Mouse (Mus musculus) neural tube, embryonic 11.5 days (tissue): ENCODE data around the gene Col5a1. TPM values are rescaled to one million over a fixed set of nuclear protein-coding genes. Genes with fewer than 3 reads are reported as not detected.
A peak's percentile ranks its signal among the peaks of the same experiment; 100 is the strongest.

Source experiments
- ATAC-seq: fragments of 200-750 bp; cut with Nextera tagmentation; 2 replicates; pipeline ENCODE4 v1.8.0; 2017; ENCODE audit warnings: moderate number of reproducible peaks, mild to moderate bottlenecking, moderate TSS enrichment, moderate library complexity; ENCODE audit not compliant: insufficient read depth, low FRiP score, low TSS enrichment
- DNase-seq: peaks from one replicate; pipeline ENCODE4 v3.0.0-alpha.2; 2015; ENCODE audit warnings: low spot score
- H3K27ac ChIP-seq: fragments of 300-500 bp; sonication (generic); 2 replicates; pipeline ENCODE4 v1.5.1; 2014; ENCODE audit warnings: low read depth, mild to moderate bottlenecking, low read length
- H3K27me3 ChIP-seq: fragments of 300-500 bp; sonication (generic); 2 replicates; pipeline ENCODE4 v1.6.1; 2014; ENCODE audit warnings: mild to moderate bottlenecking, low read length, mixed read lengths; ENCODE audit not compliant: control insufficient read depth, insufficient read depth
- H3K36me3 ChIP-seq: fragments of 300-500 bp; sonication (generic); 2 replicates; pipeline ENCODE4 v1.6.1; 2014; ENCODE audit warnings: mild to moderate bottlenecking, low read length, moderate library complexity, mixed read lengths; ENCODE audit not compliant: control insufficient read depth, insufficient read depth
- H3K4me1 ChIP-seq: fragments of 300-500 bp; sonication (generic); 2 replicates; pipeline ENCODE4 v1.6.1; 2014; ENCODE audit warnings: low read length, mixed read lengths; ENCODE audit not compliant: control insufficient read depth, insufficient read depth
- H3K4me2 ChIP-seq: fragments of 300-500 bp; sonication (generic); 2 replicates; pipeline ENCODE4 v1.6.1; 2014; ENCODE audit warnings: low read depth, mild to moderate bottlenecking, moderate library complexity
- H3K4me3 ChIP-seq: fragments of 300-500 bp; sonication (generic); 2 replicates; pipeline ENCODE4 v1.5.1; 2014; ENCODE audit warnings: low read depth, low read length
- H3K9ac ChIP-seq: fragments of 300-500 bp; sonication (generic); 2 replicates; pipeline ENCODE4 v1.6.1; 2014; ENCODE audit warnings: mild to moderate bottlenecking, low read length
- H3K9me3 ChIP-seq: fragments of 300-500 bp; sonication (generic); 2 replicates; pipeline ENCODE4 v1.6.1; 2016; ENCODE audit warnings: low read length; ENCODE audit not compliant: control insufficient read depth
- WGBS: fragments of 180-500 bp; shearing (Covaris S2); extraction: QIAGEN DNeasy Blood & Tissue Kit; methylation state at CpG from one replicate; pipeline ENCODE4 v1.1.7; 2014; 5-methylcytosine and 5-hydroxymethylcytosine counted together
- polyA plus RNA-seq: library from polyadenylated mRNA; unstranded; fragments of >200 nt; fragmentation: Nextera tagmentation; extraction: Ambion mirVana; gene quantifications from 2 replicates; pipeline ENCODE4 v1.2.1, GENCODE M21; 2014

The Col5a1 gene
- polyA plus RNA-seq, 1 experiment from 2014 or later = 28.1 TPM

GRCm38 (mm10) chr2:27923718-27924117 is 37.5 kb downstream of the Col5a1 start:
- DNase-seq = no peak
- Histone ChIP-seq H3K27ac (no peak overlapping the region), H3K9ac (no peak overlapping the region), H3K36me3 (no peaks in the 10 kb centered on the region), H3K27me3 (no peaks in the 10 kb centered on the region), H3K4me3 (no peak overlapping the region), H3K4me1 (no peaks in the 10 kb centered on the region), H3K9me3 (no peaks in the 10 kb centered on the region), H3K4me2 (no peak overlapping the region)
- ATAC-seq = no peak
- 89% methylated on average over 6 of the region's 6 CpGs for WGBS

GRCm38 (mm10) chr2:27924463-27924862 is 38.2 kb downstream of the Col5a1 start:
- WGBS = 88% methylated on average over 3 of the region's 3 CpGs
- Histone ChIP-seq H3K4me2 (no peak overlapping the region), H3K36me3 (no peaks in the 10 kb centered on the region), H3K4me3 (no peak overlapping the region), H3K9me3 (no peaks in the 10 kb centered on the region), H3K27me3 (no peaks in the 10 kb centered on the region), H3K27ac (no peak overlapping the region), H3K4me1 (no peaks in the 10 kb centered on the region), H3K9ac (no peak overlapping the region)
- no peak for ATAC-seq
- no peak for DNase-seq

DNA sequence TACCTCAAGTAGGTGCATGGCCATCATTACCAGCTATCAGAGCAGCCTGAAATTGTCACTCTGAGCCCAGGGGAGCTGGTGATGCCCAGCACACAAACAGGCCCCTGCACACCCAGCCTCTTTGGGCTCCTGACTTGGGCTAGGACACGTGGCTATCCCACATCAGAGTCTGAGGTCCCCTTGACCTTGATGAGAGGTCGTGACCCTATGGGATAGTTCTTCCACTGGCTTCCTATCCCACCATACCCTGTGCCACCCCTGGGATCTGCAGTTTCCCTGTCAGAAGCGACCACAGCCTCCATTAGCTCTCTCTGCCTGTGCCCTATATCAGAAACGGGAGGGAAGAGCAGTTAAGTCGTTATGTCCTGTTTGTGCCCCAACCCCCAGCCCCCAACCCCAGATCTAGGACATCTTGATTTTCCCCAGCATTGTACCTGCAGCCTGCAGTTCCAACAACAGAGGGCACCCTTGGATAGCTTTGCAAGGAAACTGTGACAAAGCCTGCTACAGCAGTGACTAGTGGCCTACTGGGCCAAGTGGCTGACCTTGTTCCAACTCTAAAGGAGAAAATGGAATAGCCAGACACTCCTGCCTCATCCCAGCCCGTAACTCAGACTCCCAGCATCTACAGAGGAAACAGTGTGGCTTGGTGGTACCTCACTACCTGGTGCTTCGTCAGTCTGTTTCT is 40.4 kb downstream of the Col5a1 start:
- Histone ChIP-seq H3K27me3 (no peaks in the 10 kb centered on the region), H3K4me3 (no peak overlapping the region), H3K9me3 (no peaks in the 10 kb centered on the region), H3K36me3 (no peaks in the 10 kb centered on the region), H3K27ac (no peak overlapping the region), H3K9ac (no peak overlapping the region), H3K4me1 (no peaks in the 10 kb centered on the region), H3K4me2 (no peak overlapping the region)
- WGBS = 46% methylated on average over 7 of the region's 7 CpGs
- DNase-seq = peak; percentile 56
- no peak for ATAC-seq

- WGBS = 92% methylated on average over 5 of the region's 5 CpGs
- H3K4me3 ChIP-seq = no peak overlapping the region
Observed at GRCm38 (mm10) chr2:27930471-27931015, 44.3 kb downstream of the Col5a1 start.

GRCm38 (mm10) chr2:27931130-27931529 is 44.9 kb downstream of the Col5a1 start:
- DNase-seq = no peak
- Histone ChIP-seq H3K4me2 (no peak overlapping the region), H3K27ac (no peak overlapping the region), H3K27me3 (no peaks in the 10 kb centered on the region), H3K9ac (no peak overlapping the region), H3K4me3 (no peak overlapping the region), H3K36me3 (no peaks in the 10 kb centered on the region), H3K9me3 (no peaks in the 10 kb centered on the region), H3K4me1 (no peaks in the 10 kb centered on the region)
- 82% methylated on average over 6 of the region's 6 CpGs for WGBS
- ATAC-seq = no peak

More at GRCm38 (mm10) chr2:27930471-27931015, 44.3 kb downstream of the Col5a1 start:
- no peaks in the 10 kb centered on the region for H3K4me1 ChIP-seq
- H3K36me3 ChIP-seq = no peaks in the 10 kb centered on the region
- DNase-seq (no peak), ATAC-seq (no peak)
- no peak overlapping the region for H3K4me2 ChIP-seq
- H3K27me3 ChIP-seq = no peaks in the 10 kb centered on the region
- no peak overlapping the region for H3K27ac ChIP-seq
- no peak overlapping the region for H3K9ac ChIP-seq
- no peaks in the 10 kb centered on the region for H3K9me3 ChIP-seq

DNA sequence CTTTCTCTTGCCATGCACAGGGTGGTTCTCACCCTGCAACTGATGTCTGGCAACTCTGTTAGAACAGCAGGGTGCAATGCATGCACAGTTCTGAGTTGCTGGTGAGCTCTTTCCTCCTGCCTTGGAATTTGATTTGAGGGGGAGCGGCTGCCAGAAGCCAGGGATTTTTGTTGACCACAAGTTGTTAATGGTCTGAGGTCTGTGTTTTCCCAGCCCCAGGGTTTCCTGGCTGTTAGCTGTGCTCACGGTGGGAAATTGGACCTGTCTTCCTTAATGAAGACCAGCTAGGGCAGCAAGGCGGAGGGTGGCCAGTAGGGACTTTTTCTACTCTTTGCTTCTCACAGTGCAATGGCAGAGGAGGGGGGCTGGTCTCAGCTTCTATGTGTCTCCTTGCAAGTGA is 45.7 kb downstream of the Col5a1 start:
- Histone ChIP-seq H3K9me3 (no peaks in the 10 kb centered on the region), H3K4me1 (no peaks in the 10 kb centered on the region), H3K9ac (no peak overlapping the region), H3K27me3 (no peaks in the 10 kb centered on the region), H3K27ac (no peak overlapping the region), H3K4me3 (no peak overlapping the region), H3K4me2 (no peak overlapping the region), H3K36me3 (no peaks in the 10 kb centered on the region)
- DNase-seq (peak; percentile 31), ATAC-seq (no peak)
- 41% methylated on average over 3 of the region's 3 CpGs for WGBS

DNA sequence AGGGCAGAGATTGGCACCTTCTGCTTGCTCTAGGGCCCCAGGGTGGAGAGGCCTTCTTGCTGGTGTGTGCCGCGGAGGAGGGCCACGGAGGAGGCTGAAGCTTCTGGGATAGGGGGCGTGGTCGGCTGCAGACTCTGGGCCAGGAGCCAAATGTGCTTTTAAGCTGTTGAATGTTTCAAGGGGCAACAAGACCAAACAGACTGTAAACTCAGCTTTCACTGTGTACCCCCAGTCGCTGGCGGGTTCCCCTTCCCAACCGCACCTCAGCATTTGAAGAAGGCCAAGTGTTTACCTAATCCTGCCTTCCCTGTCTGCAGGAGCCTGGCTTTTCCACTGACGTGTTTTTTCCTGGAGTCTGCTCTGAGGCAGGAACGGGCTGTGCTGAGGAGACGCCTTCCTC is 48.0 kb downstream of the Col5a1 start:
- Histone ChIP-seq H3K4me3 (no peak overlapping the region), H3K27me3 (no peaks in the 10 kb centered on the region), H3K36me3 (no peaks in the 10 kb centered on the region), H3K9ac (no peak overlapping the region), H3K27ac (no peak overlapping the region), H3K4me2 (no peak overlapping the region), H3K4me1 (no peaks in the 10 kb centered on the region), H3K9me3 (no peaks in the 10 kb centered on the region)
- WGBS = 69% methylated on average over 11 of the region's 11 CpGs
- ATAC-seq = no peak
- DNase-seq = no peak

- no peak for DNase-seq
- H3K4me1 ChIP-seq = no peaks in the 10 kb centered on the region
- no peaks in the 10 kb centered on the region for H3K27me3 ChIP-seq
- H3K4me2 ChIP-seq = no peak overlapping the region
- H3K9ac ChIP-seq = no peak overlapping the region
- no peak overlapping the region for H3K27ac ChIP-seq
- no peaks in the 10 kb centered on the region for H3K9me3 ChIP-seq
- H3K4me3 ChIP-seq = no peak overlapping the region
- H3K36me3 ChIP-seq = no peaks in the 10 kb centered on the region
- WGBS = 83% methylated on average over 9 of the region's 9 CpGs
- no peak for ATAC-seq
Observed at GRCm38 (mm10) chr2:27934831-27935230, 48.6 kb downstream of the Col5a1 start.

DNA sequence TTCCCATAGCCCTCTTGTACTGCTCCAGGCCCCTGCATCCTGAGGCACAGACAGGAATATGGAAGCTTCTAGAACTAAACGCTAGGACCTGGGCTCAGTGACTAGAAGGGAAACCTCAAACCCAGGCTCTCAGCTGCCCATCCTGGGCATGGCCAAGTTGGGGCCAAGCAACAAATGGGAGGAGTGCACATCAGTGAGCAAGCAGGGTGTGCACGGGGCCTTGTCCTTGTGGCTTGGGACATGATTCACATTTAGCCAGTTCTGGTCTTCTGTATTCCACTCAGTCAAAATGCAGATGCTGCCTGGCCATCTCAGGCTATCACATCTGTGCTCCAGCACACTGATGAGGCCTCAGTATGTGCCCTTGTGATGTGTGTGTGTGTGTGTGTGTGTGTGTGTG is 49.2 kb downstream of the Col5a1 start:
- Histone ChIP-seq H3K27me3 (no peaks in the 10 kb centered on the region), H3K9me3 (no peaks in the 10 kb centered on the region), H3K4me3 (no peak overlapping the region), H3K27ac (no peak overlapping the region), H3K4me2 (no peak overlapping the region), H3K9ac (no peak overlapping the region), H3K4me1 (no peaks in the 10 kb centered on the region), H3K36me3 (no peaks in the 10 kb centered on the region)
- 91% methylated on average over 2 of the region's 2 CpGs for WGBS
- ATAC-seq (no peak), DNase-seq (no peak)
